Mouse (Mus musculus) lung, postnatal 25 days (tissue): Measurements from ENCODE around the gene Arxes2.
"Not testable (repeated sequence)": the region's sequence is repeated elsewhere in the genome, so short reads cannot be mapped to it uniquely, and the experiment has no call there.

ENCODE experiments used
- DNase-seq: peaks from one replicate; pipeline ENCODE4 v3.0.0; 2022; ENCODE audit warnings: low spot score

Arxes2 gene

GRCm38 (mm10) chrX:135993664-135994119, at the start of gene Arxes2:
Arxes2 (plus strand) TSS chrX:135993824.
- not testable (repeated sequence) for DNase-seq

GRCm38 (mm10) chrX:135948699-135949437, 44.8 kb upstream of the Arxes2 start:
- no peak for DNase-seq

- no peak for DNase-seq
These were observed 36.5 kb upstream of the Arxes2 start for GRCm38 (mm10) chrX:135956988-135957690.

- DNase-seq: no peak
These were observed 35.9 kb upstream of the Arxes2 start for GRCm38 (mm10) chrX:135957691-135958081.

GRCm38 (mm10) chrX:135958589-135959225, 34.9 kb upstream of the Arxes2 start:
- DNase-seq: no peak

GRCm38 (mm10) chrX:135959536-135959935, 34.1 kb upstream of the Arxes2 start:
- no peak for DNase-seq

- no peak for DNase-seq
These were observed 31.3 kb upstream of the Arxes2 start for GRCm38 (mm10) chrX:135962342-135962741.

- DNase-seq: no peak
These were observed 30.5 kb upstream of the Arxes2 start for GRCm38 (mm10) chrX:135963130-135963529.

GRCm38 (mm10) chrX:135963629-135964028, 30.0 kb upstream of the Arxes2 start:
- DNase-seq: peak; percentile 28

- no peak for DNase-seq
These were observed 19.8 kb upstream of the Arxes2 start for GRCm38 (mm10) chrX:135973597-135974423.

GRCm38 (mm10) chrX:135974424-135975225, 19.0 kb upstream of the Arxes2 start:
- DNase-seq: no peak

GRCm38 (mm10) chrX:135975226-135975552, 18.4 kb upstream of the Arxes2 start:
- peak; percentile 53 for DNase-seq

- DNase-seq: no peak
These were observed 8.9 kb upstream of the Arxes2 start for GRCm38 (mm10) chrX:135984539-135985260.

- no peak for DNase-seq
These were observed 7.4 kb upstream of the Arxes2 start for GRCm38 (mm10) chrX:135986267-135986666.

GRCm38 (mm10) chrX:135990661-135991060, 3.0 kb upstream of the Arxes2 start:
- no peak for DNase-seq

- DNase-seq: not testable (repeated sequence)
These were observed 431 bp upstream of the Arxes2 start for GRCm38 (mm10) chrX:135993192-135993594.

- DNase-seq: no peak
These were observed 13.7 kb downstream of the Arxes2 start for GRCm38 (mm10) chrX:136007199-136007843.

GRCm38 (mm10) chrX:136014392-136014791, 20.8 kb downstream of the Arxes2 start:
- DNase-seq: no peak

GRCm38 (mm10) chrX:136030331-136030730, 36.7 kb downstream of the Arxes2 start:
- no peak for DNase-seq
